Mouse (Mus musculus): ENCODE data around the gene Gabrg3.

Gene Gabrg3

GRCm38 (mm10) chr7:57386517-57387340 lies at the start of gene Gabrg3:
Gene Gabrg3, minus strand, starts transcription at chr7:57387188.
- DNase-seq (ENCODE audit: low spot score): no peak

DNA sequence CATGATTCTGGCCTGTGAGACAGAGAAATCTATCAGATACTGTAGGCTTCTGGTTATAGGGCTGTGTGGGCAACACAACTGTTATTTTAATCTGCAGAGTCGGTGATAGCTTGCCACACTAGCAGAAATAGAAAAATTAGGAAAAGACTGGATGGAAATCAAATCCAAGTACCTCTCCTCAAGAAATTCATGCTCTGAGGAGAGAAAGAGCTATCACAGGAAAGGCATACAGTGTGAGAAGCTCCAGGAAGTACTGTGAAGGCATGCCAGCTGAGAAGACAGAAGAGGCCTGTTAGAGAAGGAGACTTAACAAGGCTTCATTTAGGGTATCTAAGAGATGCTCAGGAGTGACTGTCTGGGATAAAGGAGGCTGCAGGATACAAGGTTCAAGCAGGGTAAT lies 35.7 kb upstream of the Gabrg3 start:
- DNase-seq (ENCODE audit: low spot score): no peak

DNA sequence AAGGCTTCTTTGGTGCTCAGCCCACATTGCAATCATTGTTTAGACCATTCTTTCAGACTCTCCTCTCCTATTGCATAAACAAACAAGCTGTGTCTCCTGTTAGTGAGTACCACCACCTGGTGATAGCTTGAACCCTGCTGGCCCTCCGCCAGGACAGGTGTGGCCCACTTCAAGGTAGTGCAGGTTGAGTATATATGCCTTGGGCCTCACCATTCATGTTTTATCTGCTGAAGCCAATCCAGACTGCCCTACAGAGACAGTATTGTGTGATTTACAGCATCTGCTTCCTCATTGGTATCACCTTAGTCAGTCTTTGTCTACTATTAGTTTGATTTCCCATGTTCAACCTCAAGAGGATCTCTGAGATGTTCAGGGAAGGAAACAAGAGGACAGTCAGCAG lies 34.1 kb upstream of the Gabrg3 start:
- DNase-seq (ENCODE audit: low spot score): no peak

DNA sequence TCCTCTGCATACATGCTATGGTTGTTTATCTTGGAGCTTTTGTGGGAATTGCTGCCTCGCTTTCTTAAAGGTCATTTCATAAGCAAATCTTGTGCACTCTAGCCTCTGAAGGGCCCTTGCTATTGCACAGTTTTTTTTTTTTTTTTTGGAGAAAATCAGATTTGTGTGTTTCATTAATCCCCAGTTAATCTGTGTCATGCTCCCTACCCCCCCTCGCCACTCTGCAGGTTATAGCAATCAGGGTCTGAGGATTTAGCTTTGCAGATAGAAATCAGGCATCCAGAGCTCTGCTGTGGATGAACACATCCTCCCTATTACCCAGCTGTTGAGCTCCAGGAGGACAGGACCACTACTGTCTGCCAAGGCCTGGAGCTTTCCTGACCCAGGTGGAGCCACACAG lies 32.4 kb upstream of the Gabrg3 start, which contains the start of gene Gabrb3:
TSS of gene Gabrb3 (plus strand) at position 301 of the 400 bp plus-strand sequence.
- no peak for DNase-seq (ENCODE audit: low spot score)

GRCm38 (mm10) chr7:57412896-57413295 lies 25.9 kb upstream of the Gabrg3 start:
- DNase-seq (ENCODE audit: low spot score): no peak

DNA sequence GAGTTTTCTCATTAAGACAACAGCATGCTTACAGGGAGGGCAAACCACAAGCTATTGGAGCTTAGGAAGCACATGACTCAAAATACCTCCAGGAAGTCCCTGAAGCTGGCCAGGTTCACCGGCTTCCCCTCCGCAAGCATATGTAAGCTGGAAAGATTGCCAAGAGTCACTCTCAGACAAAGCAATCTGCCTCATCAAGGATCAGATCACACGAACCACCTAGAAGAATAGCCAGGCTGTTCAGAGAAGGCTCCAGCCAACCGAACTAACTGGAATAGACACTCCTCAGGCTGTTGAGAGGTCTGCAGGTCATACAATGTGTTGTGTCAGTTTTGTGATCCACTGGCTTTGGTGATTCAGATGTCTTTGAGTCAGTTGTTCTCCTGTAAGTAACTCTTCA lies 24.2 kb upstream of the Gabrg3 start:
- DNase-seq (ENCODE audit: low spot score): no peak

DNA sequence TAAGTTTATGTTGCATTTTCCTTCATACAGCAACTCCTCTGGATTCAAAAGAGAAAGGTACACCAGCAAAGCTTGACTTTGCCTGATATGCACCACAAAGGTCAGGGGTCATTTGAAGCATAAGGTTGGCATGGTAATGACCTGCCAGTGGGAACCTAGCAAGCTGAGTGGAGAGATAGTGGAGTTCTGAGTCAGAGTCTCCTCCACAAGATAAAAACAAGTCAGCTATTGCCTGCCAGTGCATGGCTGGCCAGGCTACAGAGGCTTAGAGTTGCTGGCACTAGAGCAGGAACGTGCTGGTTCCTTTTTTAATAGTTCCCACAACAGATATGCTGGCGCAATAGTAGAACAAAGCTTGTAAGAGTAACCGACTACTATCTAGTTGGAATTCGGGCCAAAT lies 6.6 kb upstream of the Gabrg3 start:
- no peak for DNase-seq (ENCODE audit: low spot score)

- DNase-seq (ENCODE audit: low spot score): no peak
These were observed 3.1 kb upstream of the Gabrg3 start for GRCm38 (mm10) chr7:57390046-57390445.

- no peak for DNase-seq (ENCODE audit: low spot score)
These were observed 310 bp upstream of the Gabrg3 start for GRCm38 (mm10) chr7:57387341-57387654.

DNA sequence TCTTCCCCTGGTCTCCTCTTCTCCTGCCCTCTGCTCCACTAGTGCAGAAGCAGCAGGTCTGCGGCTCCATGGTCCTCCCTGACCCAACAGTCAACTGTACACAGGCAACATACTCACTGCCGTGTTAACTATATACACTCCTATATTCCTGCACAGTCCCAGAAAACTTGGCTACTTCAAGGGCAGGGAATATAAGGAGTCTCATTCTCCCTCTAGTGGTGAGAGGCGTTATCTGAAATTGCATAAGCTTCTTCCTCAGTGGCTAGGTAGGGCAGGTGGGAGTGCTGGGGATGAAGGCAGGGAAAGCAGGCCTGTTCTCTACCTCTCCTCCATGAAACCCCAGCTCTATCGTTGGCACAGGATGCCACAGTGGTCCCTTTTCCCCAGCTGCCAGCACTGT lies 2.9 kb downstream of the Gabrg3 start:
- DNase-seq (ENCODE audit: low spot score): no peak

- DNase-seq (ENCODE audit: low spot score): no peak
These were observed 21.0 kb downstream of the Gabrg3 start for GRCm38 (mm10) chr7:57366013-57366390.

DNA sequence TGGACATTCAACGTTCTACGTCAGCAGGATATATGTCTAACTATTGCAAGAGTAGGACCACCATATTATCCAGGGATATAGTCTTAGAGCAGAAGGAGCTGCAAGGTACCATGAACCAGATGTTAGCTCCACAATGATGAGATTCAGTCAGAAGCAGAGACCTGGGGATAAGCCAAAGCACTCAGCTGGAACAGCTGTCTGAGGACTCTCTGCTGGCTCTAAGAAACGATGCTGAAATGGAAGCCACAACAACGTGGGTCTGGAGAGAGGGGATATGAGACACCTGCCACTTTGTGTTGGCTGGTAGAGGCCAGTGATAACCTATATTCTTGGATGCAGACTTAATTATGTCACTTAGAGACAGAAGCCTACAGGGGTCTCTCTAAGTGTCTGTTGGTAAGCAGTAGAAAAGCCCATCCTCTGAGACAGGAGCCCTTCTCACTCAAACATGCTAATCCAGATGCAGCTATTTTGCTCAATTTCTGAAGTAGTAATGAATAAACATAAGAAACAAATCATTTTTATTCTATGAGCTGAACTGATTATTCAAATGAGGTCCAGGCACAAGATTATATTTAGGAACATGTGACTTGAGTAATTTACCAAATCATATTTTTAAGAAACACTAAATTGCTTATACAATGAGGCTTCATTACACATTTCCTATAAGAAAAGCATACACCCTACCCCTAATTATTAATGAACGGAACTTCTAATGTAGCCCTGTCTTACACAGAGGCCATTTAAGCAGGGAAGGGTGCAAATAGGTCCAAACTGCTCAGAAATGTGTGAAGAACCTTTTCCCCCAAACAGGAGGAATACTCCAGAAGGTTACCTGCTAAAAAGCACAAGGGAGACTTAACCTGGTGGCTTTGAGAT lies 21.6 kb downstream of the Gabrg3 start:
- DNase-seq (ENCODE audit: low spot score): no peak

GRCm38 (mm10) chr7:57363812-57364211 lies 23.2 kb downstream of the Gabrg3 start:
- DNase-seq (ENCODE audit: low spot score): no peak

DNA sequence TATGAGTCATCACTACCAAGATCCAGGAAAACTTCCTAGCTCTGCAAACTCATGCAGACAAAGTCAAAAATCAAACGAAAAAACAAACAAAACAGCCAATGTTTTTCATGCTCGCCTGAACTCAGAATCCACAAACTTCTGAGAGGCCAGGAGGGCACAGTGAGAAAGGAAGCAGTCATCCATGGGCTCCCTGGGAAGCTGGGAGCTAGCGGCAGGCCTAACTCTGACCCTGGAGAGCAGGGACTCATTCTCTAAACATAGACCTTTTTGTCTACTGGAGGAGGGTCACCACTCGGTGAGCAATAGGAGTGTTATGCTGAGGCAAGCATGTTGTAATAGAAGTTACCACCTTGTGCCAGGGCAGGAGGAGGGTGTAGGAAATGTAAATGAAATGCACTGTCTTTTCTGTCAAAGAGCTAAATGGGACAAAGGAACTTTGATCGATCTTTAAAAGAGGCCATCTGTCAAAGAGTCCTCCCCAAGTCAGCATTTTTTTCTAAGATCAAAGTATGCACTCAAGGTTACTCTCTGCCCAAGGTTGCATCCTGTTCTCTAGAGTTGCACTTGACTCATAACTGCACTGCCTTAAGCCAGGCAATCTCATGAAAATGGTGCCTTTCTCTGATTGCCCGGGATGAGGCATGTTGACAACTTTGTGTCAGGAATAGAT lies 29.0 kb downstream of the Gabrg3 start:
- no peak for DNase-seq (ENCODE audit: low spot score)

GRCm38 (mm10) chr7:57356565-57357301 lies 30.3 kb downstream of the Gabrg3 start:
- no peak for DNase-seq (ENCODE audit: low spot score)

DNA sequence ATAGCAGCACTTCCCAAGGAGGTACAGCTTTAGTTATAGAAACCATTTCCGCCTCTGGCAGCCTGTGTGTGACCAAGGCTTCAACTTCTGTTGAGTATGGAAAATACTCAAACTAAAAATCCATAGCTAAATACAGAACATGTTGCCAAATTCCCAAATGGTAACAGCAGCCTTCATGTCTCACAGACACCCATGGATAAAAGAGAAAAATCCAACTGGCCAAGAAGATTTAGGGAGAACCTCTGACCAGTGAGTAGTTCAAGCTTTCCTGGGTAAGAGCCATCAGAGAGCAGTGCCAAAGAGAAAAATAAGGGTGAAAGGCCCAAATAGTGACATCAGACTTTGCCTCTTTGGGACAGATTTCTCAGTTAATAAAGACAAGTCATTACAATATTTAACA lies 38.2 kb downstream of the Gabrg3 start:
- DNase-seq (ENCODE audit: low spot score): no peak

DNA sequence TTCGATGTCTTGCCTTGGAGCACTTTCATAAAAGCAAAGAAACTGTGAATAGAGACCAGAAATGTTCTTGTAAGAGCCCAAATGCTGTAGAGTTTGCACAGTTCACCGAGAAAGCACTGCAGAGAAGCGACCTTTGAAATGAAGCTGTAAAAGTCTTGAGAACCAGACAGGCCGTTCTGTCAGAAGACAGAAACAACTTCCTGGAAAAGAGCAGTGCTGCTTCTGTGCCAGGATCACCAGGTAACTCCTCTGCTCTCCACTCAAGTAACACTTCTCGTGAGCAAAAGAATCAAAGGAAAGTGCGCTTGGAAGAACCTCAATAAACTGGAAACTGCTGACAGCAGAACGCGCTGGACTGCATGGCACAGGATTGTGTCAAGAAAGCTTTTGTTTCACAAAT lies 45.1 kb downstream of the Gabrg3 start:
- no peak for DNase-seq (ENCODE audit: low spot score)

DNA sequence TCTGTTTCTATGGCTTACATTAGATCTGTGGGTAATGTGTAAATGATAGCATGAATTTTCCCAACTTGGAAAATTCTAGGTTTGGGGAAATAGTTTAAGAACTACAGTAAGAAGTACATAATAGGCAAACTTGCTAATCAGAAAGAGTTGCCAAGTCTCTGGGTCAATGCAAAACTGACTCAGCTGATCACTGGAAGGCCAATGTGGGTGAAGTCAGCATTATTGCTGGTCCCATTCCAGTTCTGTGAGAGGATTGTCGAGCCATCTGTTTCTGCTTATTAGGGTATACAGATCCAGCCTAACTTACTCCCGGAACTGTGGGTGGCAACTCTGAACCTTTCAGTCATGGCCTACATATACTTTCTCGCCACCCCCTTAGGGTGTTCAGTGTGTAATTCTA lies 55.8 kb downstream of the Gabrg3 start:
- no peak for DNase-seq (ENCODE audit: low spot score)

DNA sequence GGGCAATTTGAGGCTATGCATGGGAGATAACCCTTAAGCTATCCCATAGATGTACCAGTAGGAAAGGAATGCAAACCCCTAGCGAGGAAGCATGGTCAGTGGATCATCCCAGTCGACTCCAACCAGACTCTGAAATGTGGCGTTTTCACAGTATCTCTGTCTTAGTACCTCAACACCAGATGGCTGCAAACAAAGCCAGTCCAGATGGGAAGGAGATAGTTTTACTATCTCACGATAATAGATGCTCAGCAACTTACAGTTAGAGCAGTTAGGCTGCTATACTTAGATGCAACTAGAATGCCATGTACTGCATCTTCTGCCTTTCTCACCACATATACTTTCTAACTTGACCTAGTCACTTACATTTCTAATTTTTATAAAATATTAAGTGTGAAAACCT lies 56.7 kb downstream of the Gabrg3 start:
- DNase-seq (ENCODE audit: low spot score): no peak

DNA sequence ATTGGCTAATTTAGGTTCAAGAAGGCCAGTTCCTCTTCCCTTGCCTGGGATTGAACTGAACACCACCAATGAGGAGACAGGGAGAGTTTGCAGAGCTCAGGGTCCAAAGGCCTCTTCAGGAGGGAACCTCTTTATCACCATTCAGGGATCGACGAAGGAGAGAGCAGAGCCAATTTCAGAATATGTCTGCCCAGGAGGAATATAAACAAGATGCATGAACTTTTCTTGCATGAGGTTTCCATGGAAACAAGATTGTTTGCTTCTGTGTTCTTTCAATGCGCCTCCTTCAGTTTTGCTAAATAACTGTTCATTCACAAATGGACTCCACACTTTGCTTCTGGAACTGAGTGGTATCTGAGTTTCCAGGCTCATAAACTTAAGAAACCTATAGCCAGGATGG lies 62.5 kb downstream of the Gabrg3 start:
- no peak for DNase-seq (ENCODE audit: low spot score)

DNA sequence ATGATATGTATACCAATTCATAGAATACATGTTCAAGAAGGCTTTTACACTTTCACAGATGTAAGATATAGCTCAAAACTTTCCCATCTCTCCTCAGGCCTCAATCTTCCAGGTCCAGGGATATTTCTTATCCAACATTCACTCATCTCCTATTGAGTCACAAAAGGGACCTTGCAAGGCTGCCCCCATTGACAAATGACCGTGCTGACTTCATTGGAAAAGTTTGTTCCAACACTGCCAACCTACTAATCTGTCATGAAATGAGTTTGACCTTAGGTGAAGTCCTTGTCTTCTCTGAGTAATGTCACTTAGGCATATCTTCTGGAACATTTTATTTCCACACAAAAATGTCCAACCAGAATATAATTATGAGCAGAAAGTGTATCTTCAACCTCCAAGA lies 64.9 kb downstream of the Gabrg3 start:
- DNase-seq (ENCODE audit: low spot score): no peak

- DNase-seq (ENCODE audit: low spot score): no peak
These were observed 72.0 kb downstream of the Gabrg3 start for GRCm38 (mm10) chr7:57314971-57315370.

Measured in urinary bladder, postnatal 14 days (tissue).